Mouse (Mus musculus) hindbrain, embryonic 12.5 days (tissue): ENCODE measurements around the gene Inka1. TPM values are rescaled to one million over a fixed set of nuclear protein-coding genes. Genes with fewer than 3 reads are reported as not detected.

Experiments
- ATAC-seq: fragments of 200-750 bp; cut with Nextera tagmentation; 2 replicates; pipeline ENCODE4 v1.8.0; 2017; ENCODE audit warnings: moderate TSS enrichment; ENCODE audit not compliant: low FRiP score
- H3K27ac ChIP-seq: fragments of 300-500 bp; sonication (generic); 2 replicates; pipeline ENCODE4 v1.5.1; 2016; ENCODE audit warnings: mild to moderate bottlenecking
- H3K27me3 ChIP-seq: fragments of 300-500 bp; sonication (generic); 2 replicates; pipeline ENCODE4 v1.6.1; 2016; ENCODE audit warnings: mild to moderate bottlenecking
- H3K36me3 ChIP-seq: fragments of 300-500 bp; sonication (generic); 2 replicates; pipeline ENCODE4 v1.6.1; 2016; ENCODE audit warnings: mild to moderate bottlenecking
- H3K4me1 ChIP-seq: fragments of 300-500 bp; sonication (generic); 2 replicates; pipeline ENCODE4 v1.6.1; 2016
- H3K4me2 ChIP-seq: fragments of 300-500 bp; sonication (generic); replicated peaks from 2 replicates; pipeline ENCODE4 v1.6.1; 2016; ENCODE audit warnings: mild to moderate bottlenecking
- H3K4me3 ChIP-seq: fragments of 300-500 bp; sonication (generic); 2 replicates; pipeline ENCODE4 v1.5.1; 2016; ENCODE audit warnings: mild to moderate bottlenecking
- H3K9ac ChIP-seq: fragments of 300-500 bp; sonication (generic); 2 replicates; pipeline ENCODE4 v1.6.1; 2016; ENCODE audit warnings: mild to moderate bottlenecking, moderate library complexity
- H3K9me3 ChIP-seq: fragments of 300-500 bp; sonication (generic); replicated peaks from 2 replicates; pipeline ENCODE4 v1.6.1; 2016; ENCODE audit warnings: mild to moderate bottlenecking
- WGBS: fragments of 180-500 bp; shearing (Covaris S2); methylation state at CpG from one replicate; pipeline ENCODE4 v1.1.7; 2016; 5-methylcytosine and 5-hydroxymethylcytosine counted together
- polyA plus RNA-seq: library from polyadenylated mRNA; unstranded; fragments of >200 nt; fragmentation: Nextera tagmentation; extraction: Ambion mirVana; gene quantifications from 2 replicates; pipeline ENCODE4 v1.2.1, GENCODE M21; 2016

The Inka1 gene
- polyA plus RNA-seq, 1 experiment from 2014 or later: 52.6 TPM

- Histone ChIP-seq H3K4me2 (no peak overlapping the region), H3K9ac (no peak overlapping the region), H3K27me3 (no peaks in the 10 kb centered on the region), H3K36me3 (no peaks in the 10 kb centered on the region), H3K9me3 (no peaks in the 10 kb centered on the region), H3K4me1 (peaks cover 15% of the 10 kb centered on the region), H3K27ac (no peak overlapping the region), H3K4me3 (no peak overlapping the region)
- no peak for ATAC-seq
- WGBS: 81% methylated on average over 13 of the region's 13 CpGs
These were observed 36.3 kb downstream of the Inka1 start for GRCm38 (mm10) chr9:107949184-107949921.

GRCm38 (mm10) chr9:107947241-107948194 is 38.2 kb downstream of the Inka1 start:
- Histone ChIP-seq H3K36me3 (no peaks in the 10 kb centered on the region), H3K4me3 (no peak overlapping the region), H3K9ac (no peak overlapping the region), H3K27me3 (no peaks in the 10 kb centered on the region), H3K27ac (no peak overlapping the region), H3K4me2 (no peak overlapping the region), H3K9me3 (no peaks in the 10 kb centered on the region), H3K4me1 (peaks cover 15% of the 10 kb centered on the region)
- ATAC-seq: no peak
- 93% methylated on average over 31 of the region's 31 CpGs for WGBS

GRCm38 (mm10) chr9:107936831-107937230 is 48.8 kb downstream of the Inka1 start:
- Histone ChIP-seq H3K4me1 (peaks cover 27% of the 10 kb centered on the region), H3K4me3 (peak overlapping the region; percentile 44), H3K9me3 (no peaks in the 10 kb centered on the region), H3K36me3 (no peaks in the 10 kb centered on the region), H3K27me3 (peaks cover 32% of the 10 kb centered on the region), H3K27ac (no peak overlapping the region), H3K4me2 (peak overlapping the region; percentile 97), H3K9ac (no peak overlapping the region)
- no peak for ATAC-seq
- WGBS: 4% methylated on average over 3 of the region's 3 CpGs

- H3K36me3 ChIP-seq: no peaks in the 10 kb centered on the region
- H3K4me1 ChIP-seq: peaks cover 27% of the 10 kb centered on the region
- no peak overlapping the region; the same call in 1 of the 2 replicates for H3K27ac ChIP-seq
- peak overlapping the region; percentile 70 for H3K9ac ChIP-seq
- H3K9me3 ChIP-seq: no peaks in the 10 kb centered on the region
- under 1% methylated on average over 29 of the region's 29 CpGs for WGBS
- H3K4me2 ChIP-seq: peak overlapping the region; percentile 97
- ATAC-seq: peak; percentile 71
- H3K4me3 ChIP-seq: peak overlapping the region; percentile 44
- H3K27me3 ChIP-seq: peaks cover 32% of the 10 kb centered on the region
These were observed 49.4 kb downstream of the Inka1 start for GRCm38 (mm10) chr9:107936215-107936822.

- H3K4me2 ChIP-seq: peak overlapping the region; percentile 97
- H3K9ac ChIP-seq: peak overlapping the region; percentile 70
- peaks cover 32% of the 10 kb centered on the region for H3K27me3 ChIP-seq
- H3K36me3 ChIP-seq: no peaks in the 10 kb centered on the region
- ATAC-seq: peak; percentile 62
- WGBS: 0% methylated on average over 41 of the region's 41 CpGs
- H3K4me3 ChIP-seq: peak overlapping the region; percentile 44
- no peaks in the 10 kb centered on the region for H3K9me3 ChIP-seq
- peaks cover 27% of the 10 kb centered on the region for H3K4me1 ChIP-seq
- H3K27ac ChIP-seq: no peak overlapping the region; the same call in 1 of the 2 replicates
These were observed 49.9 kb downstream of the Inka1 start for GRCm38 (mm10) chr9:107935790-107936214.

- Histone ChIP-seq H3K36me3 (no peaks in the 10 kb centered on the region), H3K4me1 (peaks cover 27% of the 10 kb centered on the region), H3K9me3 (no peaks in the 10 kb centered on the region), H3K9ac (peak within 1 kb of the TSS; percentile 70), H3K27me3 (peaks cover 32% of the 10 kb centered on the region), H3K4me2 (peak within 1 kb of the TSS; percentile 97), H3K4me3 (peak within 1 kb of the TSS; percentile 44), H3K27ac (no peak within 1 kb of the TSS; the same call in 1 of the 2 replicates)
- WGBS: 11% methylated on average over 3 of the region's 3 CpGs
- no peak for ATAC-seq
These were observed 50.3 kb downstream of the Inka1 start, which contains the start of gene Camkv for GRCm38 (mm10) chr9:107935374-107935773. TSS of gene Camkv (plus strand) at chr9:107935674.

Other genes starting within 250 kb of the Inka1 start
- 260 and 271 TPM in 2 replicates for gene Rbm5, start 214.9 kb downstream of the Inka1 start, polyA plus RNA-seq
- gene Rbm6, start 112.6 kb downstream of the Inka1 start, polyA plus RNA-seq: 125 and 135 TPM in 2 replicates
- 17.1 and 20.1 TPM in 2 replicates for gene Mon1a, start 97.7 kb downstream of the Inka1 start, polyA plus RNA-seq
- gene Mst1r, start 79.0 kb downstream of the Inka1 start, polyA plus RNA-seq: 2.0 and 2.3 TPM in 2 replicates
- not detected in 2 replicates for gene Actl11, start 57.4 kb downstream of the Inka1 start, polyA plus RNA-seq
- 7.3 and 7.9 TPM in 2 replicates for gene Camkv, start 50.2 kb downstream of the Inka1 start, polyA plus RNA-seq
- 15.8 and 17.4 TPM in 2 replicates for gene Traip, start 35.7 kb downstream of the Inka1 start, polyA plus RNA-seq
- 11.5 and 12.7 TPM in 2 replicates for gene Uba7, start 10.4 kb downstream of the Inka1 start, polyA plus RNA-seq
- gene Gm20661, start 2.8 kb downstream of the Inka1 start, polyA plus RNA-seq: 3.2 and 3.3 TPM in 2 replicates
- 5.5 and 5.7 TPM in 2 replicates for gene Cdhr4, start 6.6 kb upstream of the Inka1 start, polyA plus RNA-seq
- 0.13 TPM in 1 of 2 replicates, not detected in the other for gene Gm20662, start 10.5 kb upstream of the Inka1 start, polyA plus RNA-seq
- gene Ip6k1, start 16.6 kb upstream of the Inka1 start, polyA plus RNA-seq: 100 and 102 TPM in 2 replicates
- gene Gmppb, start 63.4 kb upstream of the Inka1 start, polyA plus RNA-seq: 21.9 and 25.0 TPM in 2 replicates
- gene Amigo3, start 67.3 kb upstream of the Inka1 start, polyA plus RNA-seq: 3.9 TPM in 2 replicates
- gene Mst1, start 94.6 kb upstream of the Inka1 start, polyA plus RNA-seq: 0.31 and 0.72 TPM in 2 replicates
- gene Rnf123, start 97.5 kb upstream of the Inka1 start, polyA plus RNA-seq: 39.5 and 40.7 TPM in 2 replicates
- gene Apeh, start 108.7 kb upstream of the Inka1 start, polyA plus RNA-seq: 54.3 and 58.6 TPM in 2 replicates
- gene Bsn, start 204.5 kb upstream of the Inka1 start, polyA plus RNA-seq: 5.4 and 6.1 TPM in 2 replicates